Mouse (Mus musculus) kidney, adult 9 months (tissue): Measurements from ENCODE around the gene Otoa.

Experiments
- DNase-seq: peaks from one replicate; pipeline ENCODE4 v3.0.0; 2022

Gene Otoa

GRCm38 (mm10) chr7:121081350-121081749 is at the start of gene Otoa:
TSS of gene Otoa (plus strand) at chr7:121081650.
- DNase-seq = no peak

DNA sequence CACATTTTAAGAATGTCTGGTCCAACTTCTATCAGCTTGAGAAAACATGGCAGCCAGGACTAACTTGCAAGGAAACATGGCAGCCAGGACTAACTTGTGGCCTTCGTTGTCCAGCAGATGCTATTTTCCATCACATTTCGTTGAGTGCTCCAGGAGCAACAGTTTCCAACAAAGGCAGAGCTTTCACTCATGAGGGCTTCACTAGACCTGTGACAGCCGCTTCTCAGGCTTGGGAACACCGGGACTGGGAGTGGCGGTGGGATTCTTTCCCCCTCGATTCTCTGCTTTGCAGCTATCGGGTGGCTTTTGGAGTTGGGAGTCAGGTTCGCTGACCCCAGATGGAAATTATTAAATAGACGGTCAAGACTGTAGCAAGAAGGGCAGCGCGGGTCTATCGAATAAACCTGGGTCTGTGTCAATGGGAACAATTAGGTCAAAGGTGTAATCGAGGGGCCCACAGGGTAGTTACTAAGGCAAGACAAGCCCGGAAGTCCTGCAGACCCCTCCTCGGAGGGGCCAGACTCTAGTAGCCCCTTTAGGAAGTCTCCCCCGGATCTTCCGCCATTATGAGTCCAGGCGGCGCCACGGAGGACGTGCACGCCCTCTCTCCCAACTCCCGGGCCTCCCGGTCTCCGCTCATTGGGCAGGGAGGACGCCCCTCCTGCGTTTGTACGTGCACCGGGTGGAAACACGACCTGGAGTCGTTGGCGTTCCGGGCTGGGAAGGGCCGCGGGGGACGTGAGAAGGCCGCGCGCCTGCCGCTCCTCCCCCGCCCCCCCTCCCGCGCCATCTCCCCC is 47.4 kb upstream of the Otoa start, which contains the start of gene Mettl9:
Gene Mettl9, plus strand, starts transcription at position 590 of the 797 bp plus-strand sequence.
- DNase-seq = peak; percentile 95

DNA sequence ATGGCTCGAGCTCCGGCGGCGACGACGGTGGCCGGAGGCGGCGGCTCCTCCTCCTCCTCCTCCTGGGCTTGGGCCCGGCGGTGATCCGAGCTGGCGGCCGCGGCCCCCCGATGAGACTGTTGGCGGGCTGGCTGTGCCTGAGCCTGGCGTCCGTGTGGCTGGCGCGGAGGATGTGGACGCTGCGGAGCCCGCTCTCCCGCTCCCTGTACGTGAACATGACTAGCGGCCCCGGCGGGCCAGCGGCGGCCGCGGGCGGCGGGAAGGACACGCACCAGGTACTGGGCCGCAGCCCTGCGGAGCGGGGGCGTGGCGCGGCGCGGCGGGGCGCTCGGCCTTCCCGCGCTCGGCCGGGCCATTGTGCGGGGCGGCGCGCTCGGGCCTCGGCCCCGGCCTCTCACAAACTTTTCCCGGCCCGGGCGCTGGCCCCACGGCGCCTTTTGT is 46.7 kb upstream of the Otoa start:
- DNase-seq = no peak

- DNase-seq = peak; percentile 60
These were observed 46.2 kb upstream of the Otoa start for GRCm38 (mm10) chr7:121035161-121035721.

GRCm38 (mm10) chr7:121040595-121040994 is 40.9 kb upstream of the Otoa start:
- no peak for DNase-seq

- no peak for DNase-seq
These were observed 39.5 kb upstream of the Otoa start for GRCm38 (mm10) chr7:121041989-121042388.

GRCm38 (mm10) chr7:121043004-121043403 is 38.4 kb upstream of the Otoa start:
- DNase-seq = no peak

GRCm38 (mm10) chr7:121043510-121043909 is 37.9 kb upstream of the Otoa start:
- no peak for DNase-seq

DNA sequence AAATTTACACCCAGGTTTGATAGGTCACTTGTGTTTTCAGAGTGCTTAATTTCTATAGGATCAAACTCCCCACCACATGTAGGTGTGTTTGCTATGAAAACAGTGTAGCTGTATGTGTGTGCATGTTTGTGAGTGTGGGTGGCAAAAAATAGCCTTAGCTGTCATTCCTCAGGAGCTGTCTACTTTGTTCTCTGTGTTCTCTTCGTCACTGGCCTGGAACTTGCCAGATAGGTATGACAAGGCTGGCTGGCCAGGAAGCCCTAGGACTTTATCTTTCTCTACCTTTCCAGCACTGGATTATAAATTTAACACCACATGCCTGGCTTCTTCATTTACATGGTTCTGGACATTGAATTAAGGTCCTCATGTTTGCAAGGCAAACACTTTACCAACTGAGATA is 37.2 kb upstream of the Otoa start:
- DNase-seq = no peak

GRCm38 (mm10) chr7:121045671-121046453 is 35.6 kb upstream of the Otoa start:
- peak; percentile 48 for DNase-seq

DNA sequence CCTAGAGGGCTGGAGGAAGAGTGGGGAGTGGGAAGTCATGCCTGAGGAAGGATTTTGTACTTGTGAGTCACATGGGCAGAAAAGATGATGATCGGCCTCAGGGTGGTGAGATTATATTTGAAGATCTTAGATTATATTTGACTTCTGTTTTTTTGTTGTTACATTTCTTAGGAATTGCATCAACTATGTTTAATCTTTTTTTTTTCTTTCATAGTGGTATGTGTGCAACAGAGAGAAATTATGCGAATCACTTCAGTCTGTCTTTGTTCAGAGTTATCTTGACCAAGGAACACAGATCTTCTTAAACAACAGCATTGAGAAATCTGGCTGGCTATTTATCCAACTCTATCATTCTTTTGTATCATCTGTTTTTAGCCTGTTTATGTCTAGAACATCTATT is 33.8 kb upstream of the Otoa start:
- no peak for DNase-seq

GRCm38 (mm10) chr7:121053071-121053470 is 28.4 kb upstream of the Otoa start:
- DNase-seq = no peak

DNA sequence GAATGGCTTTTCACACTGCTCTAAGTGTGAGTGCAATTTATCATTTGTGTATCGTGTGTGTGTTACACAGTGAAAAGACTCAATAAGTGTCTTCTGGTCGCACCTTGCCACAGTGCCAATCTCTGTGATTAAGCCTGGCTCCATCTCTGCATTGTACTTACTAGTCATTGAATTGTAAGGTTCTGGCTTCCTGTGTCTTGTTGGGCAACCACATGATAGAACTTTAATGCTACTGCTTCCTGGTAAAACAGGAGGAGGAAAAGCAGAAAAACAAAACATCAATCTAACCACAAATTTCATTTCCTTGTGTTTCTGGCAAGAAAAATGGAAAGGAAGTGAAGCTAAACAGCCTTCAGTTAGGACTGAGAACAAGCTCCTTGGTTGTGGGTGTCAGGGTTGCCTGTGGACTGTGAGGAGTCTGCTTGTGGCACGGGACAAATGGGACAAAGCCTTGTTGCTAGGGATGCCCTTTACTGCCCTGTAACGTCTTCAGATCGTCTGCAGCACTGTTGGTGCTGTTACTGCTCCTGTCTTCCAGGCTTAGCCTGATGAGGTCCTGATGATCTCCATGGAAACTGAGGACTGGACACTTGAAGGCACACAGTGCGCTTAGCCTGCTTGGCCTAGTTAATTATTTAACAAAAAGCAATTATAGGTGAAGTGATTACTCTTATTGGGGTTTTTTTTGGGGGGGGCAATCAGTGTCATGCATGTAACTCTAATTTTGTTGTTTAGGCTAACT is 21.8 kb upstream of the Otoa start:
- no peak for DNase-seq

DNA sequence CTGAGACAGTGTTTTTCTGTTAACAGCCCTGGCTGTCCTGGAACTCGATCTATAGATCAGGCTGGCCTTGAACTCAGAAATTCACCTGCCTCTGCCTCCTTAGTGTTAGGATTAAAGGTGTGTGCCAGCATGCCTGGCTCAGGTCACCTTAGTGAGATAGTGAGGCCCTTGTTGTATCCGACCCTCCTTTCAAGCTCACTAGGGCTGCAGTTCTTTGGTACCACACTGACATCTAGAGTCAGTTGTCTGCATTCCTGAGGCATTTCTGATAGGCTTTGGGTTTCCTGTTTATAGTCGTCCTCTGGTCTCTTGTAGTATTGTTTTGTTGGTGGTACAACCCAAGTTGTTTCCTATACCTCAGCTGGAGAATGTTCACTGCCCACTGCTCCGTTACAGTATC is 17.1 kb upstream of the Otoa start:
- peak; percentile 58 for DNase-seq

- DNase-seq = no peak
These were observed 10.2 kb upstream of the Otoa start for GRCm38 (mm10) chr7:121071276-121071675.

DNA sequence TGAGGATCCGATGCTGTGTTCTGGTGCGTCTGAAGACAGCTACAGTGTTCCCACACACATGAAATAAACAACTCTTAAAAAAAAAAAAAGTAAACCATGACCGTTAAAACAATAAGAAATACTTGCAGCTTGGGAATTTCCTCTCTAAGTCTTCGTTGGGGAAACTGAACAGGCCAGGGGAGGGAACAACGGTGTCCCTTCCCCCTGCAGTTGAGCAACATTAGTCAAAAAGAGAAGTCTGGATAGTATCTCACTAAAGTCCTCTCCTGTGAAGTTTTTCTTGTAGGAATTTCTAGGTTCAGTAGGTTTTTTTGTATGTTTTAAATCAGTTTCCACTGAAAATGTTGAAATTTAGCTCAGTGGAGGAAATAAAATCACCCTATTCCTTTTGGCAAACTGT is 8.9 kb upstream of the Otoa start:
- no peak for DNase-seq

- peak; percentile 40 for DNase-seq
These were observed 7.2 kb upstream of the Otoa start, which contains the start of gene Igsf6 for GRCm38 (mm10) chr7:121074281-121074680. TSS of gene Igsf6 (minus strand) at chr7:121074572.

- peak; percentile 9 for DNase-seq
These were observed 6.5 kb upstream of the Otoa start for GRCm38 (mm10) chr7:121074801-121075400.

DNA sequence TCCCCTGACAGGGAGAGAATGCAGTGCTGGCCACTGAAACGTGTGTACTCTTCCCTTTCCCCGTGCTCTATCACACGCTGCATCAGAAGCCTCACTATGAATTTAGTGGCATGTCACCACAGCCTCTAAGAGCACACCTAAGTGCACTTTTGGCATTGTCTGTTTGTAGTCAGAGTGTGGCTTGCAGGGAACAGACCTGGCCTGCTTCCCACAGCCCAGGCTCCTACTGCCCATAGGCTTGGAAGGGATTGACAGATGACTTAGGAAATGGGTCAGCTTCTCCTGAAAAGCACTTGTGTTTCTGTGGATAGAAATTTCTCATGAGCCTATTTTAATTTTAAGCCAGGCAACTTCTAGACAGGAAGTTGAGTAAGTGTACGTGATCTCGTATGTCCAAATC is 6.0 kb upstream of the Otoa start:
- no peak for DNase-seq

DNA sequence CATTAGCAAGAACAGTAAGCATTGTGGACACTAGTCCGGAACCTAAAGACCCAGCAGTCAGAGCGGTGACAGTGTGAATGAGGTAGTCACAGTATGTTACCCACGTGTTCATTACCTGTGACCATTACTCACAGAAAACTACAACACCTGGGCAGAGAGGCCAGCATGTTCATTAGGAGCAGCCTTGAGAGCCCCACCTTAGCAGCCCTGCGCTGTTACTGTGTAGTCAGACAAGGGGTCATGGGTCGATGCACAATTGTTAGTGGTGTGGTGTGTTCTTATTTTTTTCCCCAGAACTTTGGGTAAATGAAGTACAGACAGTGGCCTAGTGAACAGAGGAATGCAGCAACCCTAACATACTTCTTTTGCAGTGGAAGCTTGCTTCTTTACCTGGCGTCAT is 4.1 kb upstream of the Otoa start:
- no peak for DNase-seq

DNA sequence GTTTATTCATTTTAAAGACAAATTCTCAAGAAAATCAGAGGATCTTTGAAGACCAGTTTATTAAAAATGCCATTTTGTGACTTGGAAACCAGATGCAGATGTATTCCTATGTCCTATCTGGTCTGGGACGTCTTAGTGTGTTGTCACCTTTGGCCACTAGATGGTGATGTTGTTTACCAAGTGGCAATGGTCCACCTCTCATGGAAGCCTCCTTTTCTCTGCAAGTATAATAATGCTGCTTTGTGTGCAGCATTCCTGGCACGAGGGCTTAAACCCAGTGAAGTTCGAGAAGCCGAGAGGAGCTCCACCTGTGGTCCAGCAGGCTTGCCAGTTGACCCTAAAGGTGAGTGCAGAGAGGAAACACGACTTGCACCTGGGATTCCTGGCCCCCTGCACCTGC is 3.6 kb upstream of the Otoa start:
- DNase-seq = peak; percentile 78

- no peak for DNase-seq
These were observed 366 bp downstream of the Otoa start for GRCm38 (mm10) chr7:121081816-121082215.
